Comparison of ENCODE assay signal across 32 mouse cellular contexts in genomic region chr13:41888644-41889043, GRCm38 (mm10). TPM values are rescaled to one million over a fixed set of nuclear protein-coding genes. Genes with fewer than 3 reads are reported as not detected.
"Had no signal": no experiment of that assay in that cellular context is flagged by ENCODE, and none has a peak within 500 bp of the region (broad histone marks: within the 10 kb centered on the region; RNA-seq: fewer than 3 reads in every experiment).

No protein-coding gene starts in this region.

- H3K27ac ChIP-seq: limb, embryonic 10.5 days; limb, embryonic 12.5 days; limb, embryonic 13.5 days; limb, embryonic 15.5 days; liver, embryonic 12.5 days; liver, embryonic 13.5 days; liver, embryonic 14.5 days; liver, embryonic 15.5 days; lung, embryonic 15.5 days; macrophage; midbrain, embryonic 10.5 days; midbrain, embryonic 12.5 days; midbrain, embryonic 13.5 days; midbrain, embryonic 15.5 days had no signal

- H3K4me1 ChIP-seq: limb, embryonic 10.5 days; limb, embryonic 12.5 days; limb, embryonic 13.5 days; limb, embryonic 15.5 days; liver, embryonic 12.5 days; liver, embryonic 13.5 days; liver, embryonic 15.5 days; lung, embryonic 15.5 days; megakaryocyte, embryonic 14.5 days; midbrain, embryonic 10.5 days; midbrain, embryonic 12.5 days; midbrain, embryonic 13.5 days; midbrain, embryonic 15.5 days had no signal

- H3K9me3 ChIP-seq: limb, embryonic 10.5 days; limb, embryonic 12.5 days; limb, embryonic 13.5 days; limb, embryonic 15.5 days; liver, embryonic 12.5 days; liver, embryonic 13.5 days; liver, embryonic 15.5 days; lung, embryonic 15.5 days; megakaryocyte, embryonic 14.5 days; midbrain, embryonic 10.5 days; midbrain, embryonic 12.5 days; midbrain, embryonic 13.5 days; midbrain, embryonic 15.5 days had no signal

- H3K36me3 ChIP-seq: limb, embryonic 10.5 days; limb, embryonic 12.5 days; limb, embryonic 13.5 days; limb, embryonic 15.5 days; liver, embryonic 12.5 days; liver, embryonic 13.5 days; liver, embryonic 15.5 days; lung, embryonic 15.5 days; midbrain, embryonic 10.5 days; midbrain, embryonic 12.5 days; midbrain, embryonic 13.5 days; midbrain, embryonic 15.5 days had no signal

- H3K27me3 ChIP-seq: limb, embryonic 12.5 days; limb, embryonic 13.5 days; limb, embryonic 15.5 days; liver, embryonic 12.5 days; liver, embryonic 13.5 days; liver, embryonic 15.5 days; lung, embryonic 15.5 days; megakaryocyte, embryonic 14.5 days; midbrain, embryonic 12.5 days; midbrain, embryonic 13.5 days; midbrain, embryonic 15.5 days had no signal

- H3K4me3 ChIP-seq: limb, embryonic 10.5 days; limb, embryonic 12.5 days; limb, embryonic 13.5 days; limb, embryonic 15.5 days; liver, embryonic 12.5 days; liver, embryonic 13.5 days; liver, embryonic 15.5 days; lung, embryonic 15.5 days; megakaryocyte, embryonic 14.5 days; midbrain, embryonic 10.5 days; midbrain, embryonic 12.5 days; midbrain, embryonic 13.5 days; midbrain, embryonic 15.5 days; myocyte had no signal

- DNase-seq: left cerebral cortex, postnatal 4 days; liver; liver, embryonic 13.5 days; liver, postnatal 0 days; lung, adult 18-20 months; lung, adult 2 months; lung, embryonic 14.5 days; lung, postnatal 10 days; lung, postnatal 14 days; lung, postnatal 36 days; lung, postnatal 4 days; midbrain, embryonic 14.5 days had no signal

RNA-seq across cellular contexts. Expression of gene Adtrp, which starts 41.2 kb away (rescaled TPM):
- polyA plus RNA-seq: limb, embryonic 10.5 days; limb, embryonic 11.5 days; liver, embryonic 12.5 days; liver, embryonic 13.5 days; lung, embryonic 14.5 days; midbrain, embryonic 10.5 days; midbrain, embryonic 11.5 days; midbrain, embryonic 12.5 days; midbrain, embryonic 13.5 days; midbrain, embryonic 14.5 days; midbrain, embryonic 15.5 days; midbrain, embryonic 16.5 days; midbrain, postnatal 0 days; myocyte; neural tube, embryonic 11.5 days had no signal
